Mouse (Mus musculus): ENCODE measurements around the gene Nudt14. TPM values are rescaled to one million over a fixed set of nuclear protein-coding genes. Genes with fewer than 3 reads are reported as not detected.

Gene Nudt14
- polyA plus RNA-seq, 1 experiment from 2014 or later: 5.3 TPM

DNA sequence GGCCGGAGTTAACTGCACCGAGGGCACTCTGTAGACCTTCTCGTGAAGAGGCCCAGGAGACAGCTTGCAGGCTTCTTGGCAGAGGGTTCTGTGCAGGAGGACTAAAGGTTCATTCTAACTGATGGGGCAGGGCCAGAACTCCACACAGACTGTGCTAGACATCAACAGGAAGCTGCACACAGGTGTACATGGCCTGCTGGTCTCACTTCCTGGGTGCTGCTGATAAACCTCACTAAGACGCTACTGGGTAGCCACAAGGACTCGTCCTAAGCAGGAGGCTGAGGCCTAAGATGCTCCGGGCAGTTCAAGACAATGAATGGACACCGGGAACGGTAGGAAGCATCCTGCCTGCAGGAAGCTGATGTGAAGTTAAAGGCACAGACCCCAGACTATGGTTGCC lies 17.5 kb upstream of the Nudt14 start:
- peaks cover 42% of the 10 kb centered on the region for H3K36me3 ChIP-seq (ENCODE audit: inconsistent target)
- WGBS (ENCODE audit: missing documents): 86% methylated on average over 8 of the region's 8 CpGs
- H3K4me3 ChIP-seq (ENCODE audit: inconsistent target): no peak overlapping the region

DNA sequence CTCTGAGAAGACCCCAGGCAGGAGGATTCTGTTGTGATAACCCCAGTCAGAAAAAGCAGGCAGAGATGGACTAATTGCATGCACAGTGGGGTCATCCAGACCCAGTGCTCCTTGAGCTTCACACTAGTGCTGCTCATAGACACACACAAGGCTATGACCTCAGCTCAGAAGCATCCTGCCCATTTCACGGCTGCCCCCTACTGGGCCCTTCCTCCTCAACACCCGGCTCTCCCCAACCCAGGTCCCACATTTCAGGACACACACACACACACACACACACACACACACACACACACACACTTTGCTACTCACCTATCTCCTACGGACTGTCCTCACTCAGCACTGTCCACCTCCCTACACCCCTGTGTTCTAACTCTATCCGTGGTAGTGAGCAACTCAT lies 16.4 kb upstream of the Nudt14 start:
- WGBS (ENCODE audit: missing documents): 73% methylated on average over 4 of the region's 4 CpGs
- H3K4me3 ChIP-seq (ENCODE audit: inconsistent target): no peak overlapping the region
- H3K27ac ChIP-seq: no peak overlapping the region
- H3K79me2 ChIP-seq (ENCODE audit: inconsistent target): no peaks in the 10 kb centered on the region
- H3K36me3 ChIP-seq (ENCODE audit: inconsistent target): peaks cover 31% of the 10 kb centered on the region

More for the DNA sequence above, 17.5 kb upstream of the Nudt14 start:
- Histone ChIP-seq H3K27ac (no peak overlapping the region), H3K79me2 (ENCODE audit: inconsistent target) (no peaks in the 10 kb centered on the region)

DNA sequence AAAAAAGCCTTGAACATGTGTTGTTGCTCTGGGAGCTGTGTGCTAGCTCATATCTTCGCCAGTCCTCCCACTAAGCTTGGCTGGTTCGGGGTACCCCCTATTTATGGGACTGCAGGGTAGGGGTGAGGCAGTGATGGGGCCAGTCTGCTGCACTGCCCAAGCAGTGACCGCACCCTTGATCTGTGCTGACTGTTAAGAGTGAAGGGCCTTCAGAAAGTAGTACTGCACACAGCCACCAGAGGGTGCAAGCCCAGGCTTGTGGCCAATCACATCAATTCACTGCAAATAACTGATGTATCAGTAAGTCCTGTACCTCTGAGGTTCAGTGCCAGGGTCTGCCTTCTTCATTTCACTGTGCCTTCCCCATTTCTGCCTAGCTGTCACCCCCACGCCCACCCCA lies 13.9 kb upstream of the Nudt14 start:
- H3K79me2 ChIP-seq (ENCODE audit: inconsistent target): no peaks in the 10 kb centered on the region
- no peak overlapping the region for H3K4me3 ChIP-seq (ENCODE audit: inconsistent target)
- peaks cover 6% of the 10 kb centered on the region; the same call in 1 of the 2 replicates for H3K36me3 ChIP-seq (ENCODE audit: inconsistent target)
- WGBS (ENCODE audit: missing documents): 51% methylated on average over 3 of the region's 4 CpGs
- no peak overlapping the region for H3K27ac ChIP-seq

DNA sequence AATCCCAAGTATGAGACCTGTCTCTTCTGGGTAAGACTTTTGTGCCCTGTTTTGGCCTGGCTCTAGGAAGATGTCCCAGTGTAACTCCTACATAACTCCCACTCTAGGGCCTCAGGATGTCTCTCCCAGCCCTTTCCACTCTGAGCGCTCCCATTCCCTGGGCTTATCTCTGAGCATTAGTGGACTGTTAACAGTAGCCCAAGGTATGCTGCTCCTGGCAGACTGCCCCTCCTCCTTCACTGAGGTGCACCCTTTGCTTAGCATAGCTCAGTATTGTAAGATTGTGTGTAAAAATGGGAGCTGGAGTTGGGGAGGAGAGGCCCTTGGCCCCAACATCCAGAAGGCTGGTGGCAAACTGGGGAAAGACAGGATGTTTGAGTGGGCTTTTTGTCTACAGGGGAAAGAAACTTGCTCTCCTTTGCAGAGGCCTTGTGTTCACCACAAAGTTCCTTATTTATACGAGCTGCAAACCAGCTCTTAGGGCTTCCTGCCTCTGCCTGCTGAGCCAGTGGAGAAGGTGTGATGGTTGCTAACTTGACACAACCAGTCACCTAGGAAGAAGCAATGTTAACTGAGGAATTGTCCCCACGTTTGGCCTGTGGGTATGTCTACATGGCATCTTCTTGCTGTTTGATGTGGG lies 11.1 kb upstream of the Nudt14 start:
- WGBS (ENCODE audit: missing documents): 31% methylated on average over 3 of the region's 3 CpGs
- no peaks in the 10 kb centered on the region for H3K36me3 ChIP-seq (ENCODE audit: inconsistent target)
- H3K79me2 ChIP-seq (ENCODE audit: inconsistent target): no peaks in the 10 kb centered on the region
- H3K4me3 ChIP-seq (ENCODE audit: inconsistent target): no peak overlapping the region
- no peak overlapping the region for H3K27ac ChIP-seq

DNA sequence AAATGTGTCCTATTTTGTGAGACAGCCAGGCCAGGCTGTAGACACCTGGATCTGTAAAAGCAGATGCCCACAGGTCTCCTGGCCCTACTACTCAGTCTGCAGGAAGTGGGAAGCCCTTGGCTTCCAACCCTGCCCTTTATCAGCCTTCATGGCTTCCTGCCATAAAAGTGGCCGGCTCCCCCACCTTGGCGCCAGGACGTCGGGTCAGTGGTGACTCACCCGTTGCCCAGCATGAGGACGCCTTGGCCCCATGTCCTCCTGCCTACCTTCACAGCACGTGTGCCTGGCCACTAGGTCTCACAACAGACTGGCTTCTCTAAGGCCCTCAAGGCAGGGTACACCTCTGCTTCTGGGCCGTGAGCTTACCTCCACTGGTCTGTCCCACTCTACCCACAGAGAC lies 10.5 kb upstream of the Nudt14 start:
- Histone ChIP-seq H3K79me2 (ENCODE audit: inconsistent target) (no peaks in the 10 kb centered on the region), H3K4me3 (ENCODE audit: inconsistent target) (no peak overlapping the region), H3K36me3 (ENCODE audit: inconsistent target) (no peaks in the 10 kb centered on the region), H3K27ac (no peak overlapping the region)
- WGBS (ENCODE audit: missing documents): 19% methylated on average over 8 of the region's 8 CpGs

DNA sequence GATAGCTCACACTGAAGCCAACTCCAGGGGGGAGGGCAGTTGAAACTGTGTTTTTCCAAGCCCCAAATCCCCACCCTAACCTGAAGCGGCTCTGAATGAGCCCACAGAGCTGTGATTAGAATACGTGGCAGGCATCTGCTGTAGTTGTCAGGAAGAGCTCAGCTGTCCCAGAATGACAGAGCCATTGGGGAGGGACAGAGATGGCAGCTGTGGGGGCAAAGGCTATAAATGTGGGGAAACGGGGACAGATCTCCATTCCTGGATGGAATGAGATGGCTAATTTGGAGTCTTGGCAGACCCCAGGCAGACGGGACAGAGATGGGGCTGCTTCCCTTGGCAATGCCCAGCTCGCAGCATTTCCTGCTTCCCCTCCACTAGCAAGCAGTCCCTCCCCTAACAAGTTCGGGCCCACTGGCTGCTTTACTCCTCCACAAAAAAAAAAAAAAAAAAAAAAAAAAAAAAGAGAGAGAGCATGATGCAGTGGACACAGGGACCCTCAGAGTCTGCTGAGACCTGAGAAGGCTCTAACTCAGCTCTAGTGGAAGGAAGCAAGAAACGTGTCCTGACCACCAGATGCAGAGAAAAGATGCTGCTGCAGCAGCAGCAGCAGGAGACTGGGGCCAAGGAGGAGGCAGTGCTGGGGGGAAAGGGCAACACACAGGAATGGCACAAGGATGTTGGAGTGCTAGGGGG lies 9.4 kb upstream of the Nudt14 start:
- Histone ChIP-seq H3K79me2 (ENCODE audit: inconsistent target) (no peaks in the 10 kb centered on the region), H3K4me3 (ENCODE audit: inconsistent target) (no peak overlapping the region), H3K36me3 (ENCODE audit: inconsistent target) (no peaks in the 10 kb centered on the region), H3K27ac (no peak overlapping the region)
- WGBS (ENCODE audit: missing documents): 49% methylated on average over 7 of the region's 7 CpGs

DNA sequence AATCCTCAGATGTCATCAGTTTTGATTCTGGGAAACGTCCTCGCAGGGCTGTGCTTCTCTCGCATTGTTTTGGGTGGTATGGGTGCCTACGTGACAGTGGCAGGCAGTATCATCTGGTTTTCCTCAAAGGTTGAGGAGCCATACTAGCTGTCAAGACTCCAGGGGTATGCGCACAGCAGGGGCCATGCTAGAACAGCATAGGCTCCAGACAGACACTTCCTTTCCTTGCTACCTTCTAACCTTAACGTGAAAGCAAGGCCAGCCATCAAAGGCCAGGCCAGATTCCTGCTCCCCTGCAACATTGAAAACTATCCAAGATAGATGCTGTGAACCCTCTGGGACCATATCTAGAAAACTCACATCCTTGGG lies 8.8 kb upstream of the Nudt14 start:
- no peak overlapping the region for H3K4me3 ChIP-seq (ENCODE audit: inconsistent target)
- WGBS (ENCODE audit: missing documents): 20% methylated on average over 6 of the region's 6 CpGs

DNA sequence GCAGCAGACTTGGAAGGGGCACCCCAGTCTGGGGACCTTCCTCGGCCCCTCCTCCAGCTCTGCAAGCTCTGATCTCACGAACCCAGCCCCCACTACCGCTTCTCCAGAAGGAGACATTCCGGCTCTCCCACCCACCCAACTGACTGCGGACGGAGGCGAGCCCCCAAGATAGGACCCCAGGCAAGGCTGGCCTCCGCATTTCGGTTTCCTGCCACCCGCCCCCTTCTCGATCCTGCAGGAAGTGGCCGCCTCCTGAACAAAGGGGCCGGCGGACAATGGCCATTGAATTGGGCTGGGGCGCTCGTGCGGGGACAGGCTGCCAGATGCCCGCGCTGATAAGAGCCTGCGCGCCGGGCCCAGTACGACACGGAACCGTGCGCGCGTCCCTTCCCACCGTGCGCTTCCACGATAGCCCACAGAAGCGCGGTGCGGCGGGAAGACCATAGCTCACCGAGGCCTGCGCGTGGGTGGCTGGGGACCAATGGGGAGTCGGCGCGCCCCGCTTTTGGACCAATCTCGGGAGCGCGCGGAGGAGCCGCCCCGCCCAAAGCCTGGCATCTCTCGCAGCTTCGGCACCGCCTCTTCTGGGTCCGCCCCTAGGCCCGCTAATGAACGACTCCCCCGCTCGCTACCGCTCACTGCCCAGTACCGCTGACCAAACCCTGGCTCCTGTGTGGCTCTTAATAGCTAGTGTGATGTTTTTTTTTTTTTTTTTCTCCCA lies 8.3 kb upstream of the Nudt14 start:
- no peak overlapping the region for H3K27ac ChIP-seq
- WGBS (ENCODE audit: missing documents): under 1% methylated on average over 54 of the region's 58 CpGs
- peak overlapping the region; percentile 26 for H3K4me3 ChIP-seq (ENCODE audit: inconsistent target)
- H3K36me3 ChIP-seq (ENCODE audit: inconsistent target): no peaks in the 10 kb centered on the region
- no peaks in the 10 kb centered on the region for H3K79me2 ChIP-seq (ENCODE audit: inconsistent target)

More for the DNA sequence above, 8.8 kb upstream of the Nudt14 start:
- Histone ChIP-seq H3K79me2 (ENCODE audit: inconsistent target) (no peaks in the 10 kb centered on the region), H3K27ac (no peak overlapping the region), H3K36me3 (ENCODE audit: inconsistent target) (no peaks in the 10 kb centered on the region)

DNA sequence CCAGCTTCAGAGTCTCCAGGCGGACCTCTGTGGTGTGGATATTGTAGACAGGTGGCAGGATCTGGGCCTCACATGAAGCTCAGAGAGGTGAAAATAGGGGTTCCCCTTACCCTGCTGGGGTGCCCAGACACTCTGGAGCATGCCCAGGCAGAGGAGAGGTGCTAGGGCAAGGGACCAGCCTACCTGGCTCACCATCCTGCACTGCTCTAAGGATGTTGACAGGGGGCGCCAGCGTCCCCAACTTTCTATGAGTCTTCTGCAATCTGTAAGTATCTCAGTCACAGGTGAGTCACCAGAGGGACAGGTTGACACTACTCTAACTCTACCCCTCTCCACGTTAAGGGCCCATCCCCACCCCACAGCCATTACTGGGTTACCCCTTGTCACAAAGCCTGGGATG lies 5.4 kb upstream of the Nudt14 start:
- Histone ChIP-seq H3K36me3 (ENCODE audit: inconsistent target) (no peaks in the 10 kb centered on the region), H3K4me3 (ENCODE audit: inconsistent target) (no peak overlapping the region), H3K79me2 (ENCODE audit: inconsistent target) (no peaks in the 10 kb centered on the region), H3K27ac (no peak overlapping the region)
- 40% methylated on average over 4 of the region's 4 CpGs for WGBS (ENCODE audit: missing documents)

DNA sequence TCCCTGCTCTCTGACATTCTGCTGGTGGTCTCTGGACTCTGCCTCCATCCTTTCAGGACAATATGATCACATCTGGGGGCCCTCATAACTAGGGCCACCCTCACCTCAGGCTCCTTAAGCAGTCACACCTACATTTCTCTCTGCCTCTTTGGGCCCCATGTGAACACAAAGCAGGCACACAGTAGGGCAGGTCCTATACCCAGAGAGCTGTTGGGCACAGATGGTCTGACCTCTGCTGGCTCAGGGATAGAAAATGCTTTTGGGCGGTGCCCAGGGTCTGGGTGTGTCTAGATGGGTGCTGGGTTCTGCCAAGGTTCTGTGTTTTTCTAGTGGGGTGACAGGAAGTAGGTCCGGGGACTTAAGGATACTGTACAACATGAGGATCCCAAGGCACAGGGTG lies 1.7 kb upstream of the Nudt14 start:
- Histone ChIP-seq H3K4me3 (ENCODE audit: inconsistent target) (no peak overlapping the region), H3K27ac (no peak overlapping the region), H3K36me3 (ENCODE audit: inconsistent target) (no peaks in the 10 kb centered on the region), H3K79me2 (ENCODE audit: inconsistent target) (no peaks in the 10 kb centered on the region)
- WGBS (ENCODE audit: missing documents): 67% methylated on average over 2 of the region's 2 CpGs

DNA sequence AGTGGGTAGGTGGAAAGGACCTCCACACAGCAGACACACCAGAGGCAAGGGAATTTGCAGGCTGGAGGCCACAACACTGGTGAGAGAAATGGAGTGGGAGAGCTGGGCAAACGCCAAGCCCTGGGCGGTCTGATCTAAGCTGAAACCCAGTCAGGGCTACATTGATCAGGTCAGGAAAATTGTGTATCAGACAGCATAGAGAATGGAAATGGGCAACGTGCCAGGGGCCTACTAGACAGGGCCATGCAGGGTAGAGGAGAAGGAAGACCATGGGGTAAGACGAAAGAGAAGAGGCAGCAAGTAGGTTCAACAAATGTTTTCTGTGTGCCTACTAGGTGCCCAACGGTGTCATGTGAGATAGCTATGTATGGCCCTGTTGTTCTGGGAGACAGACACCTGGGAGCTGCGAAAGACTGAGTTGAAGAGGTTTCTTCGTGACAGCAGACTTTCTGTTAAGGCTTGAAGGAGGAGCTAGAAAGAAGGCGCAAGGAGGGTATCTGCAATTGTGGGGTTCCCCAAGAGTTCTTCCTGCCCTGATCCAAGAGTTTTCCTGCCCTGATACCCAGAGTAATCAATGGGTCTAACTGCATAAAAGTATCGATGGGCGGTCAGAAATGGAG lies 658 bp downstream of the Nudt14 start:
- Histone ChIP-seq H3K27ac (no peak overlapping the region), H3K79me2 (ENCODE audit: inconsistent target) (no peaks in the 10 kb centered on the region)
- WGBS (ENCODE audit: missing documents): 55% methylated on average over 10 of the region's 10 CpGs

DNA sequence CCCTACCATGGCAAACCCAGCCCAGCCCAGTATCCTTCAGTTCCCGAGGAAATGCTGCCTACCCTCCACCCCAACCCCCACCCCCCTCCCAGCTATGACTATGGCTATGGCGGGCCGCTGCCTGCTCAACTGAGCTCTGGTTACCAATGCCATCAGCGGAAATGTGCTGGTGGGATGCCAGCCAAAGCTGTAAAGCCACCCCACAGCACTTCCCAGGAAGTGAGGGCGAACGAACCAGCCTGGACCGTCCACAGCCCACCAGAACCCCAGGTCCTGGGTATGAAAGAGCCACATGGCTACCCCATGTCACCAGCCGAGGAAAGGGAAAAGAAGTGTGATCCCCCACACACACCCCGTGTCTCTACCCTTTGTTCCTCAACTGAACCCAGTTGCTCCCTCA lies 1.2 kb downstream of the Nudt14 start:
- Histone ChIP-seq H3K36me3 (ENCODE audit: inconsistent target) (no peaks in the 10 kb centered on the region), H3K4me3 (ENCODE audit: inconsistent target) (no peak overlapping the region), H3K79me2 (ENCODE audit: inconsistent target) (no peaks in the 10 kb centered on the region), H3K27ac (no peak overlapping the region)
- 86% methylated on average over 9 of the region's 9 CpGs for WGBS (ENCODE audit: missing documents)

More for the DNA sequence above, 658 bp downstream of the Nudt14 start:
- peak overlapping the region; percentile 28 for H3K4me3 ChIP-seq (ENCODE audit: inconsistent target)
- H3K36me3 ChIP-seq (ENCODE audit: inconsistent target): no peaks in the 10 kb centered on the region

DNA sequence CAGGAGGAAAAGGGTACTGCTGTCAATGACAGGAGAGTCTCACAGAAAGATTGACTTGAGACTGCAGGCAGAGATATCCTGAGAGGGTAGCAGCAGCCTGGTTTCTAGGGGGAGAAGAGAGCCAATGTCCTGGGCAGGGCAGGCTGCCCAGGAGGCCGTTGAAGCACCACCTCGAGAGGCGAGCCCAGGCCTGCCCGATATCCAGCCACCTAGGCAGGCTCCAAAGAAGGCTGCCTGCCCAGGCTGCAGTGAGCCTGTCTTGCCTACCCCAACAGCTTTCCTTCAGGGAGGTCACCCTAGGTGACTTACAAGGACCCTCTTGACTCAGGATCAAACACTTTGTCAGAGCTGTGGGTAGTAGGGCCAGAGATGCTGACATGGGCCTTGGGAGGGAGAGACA lies 1.7 kb downstream of the Nudt14 start:
- H3K4me3 ChIP-seq (ENCODE audit: inconsistent target): no peak overlapping the region
- WGBS (ENCODE audit: missing documents): 88% methylated on average over 4 of the region's 4 CpGs

DNA sequence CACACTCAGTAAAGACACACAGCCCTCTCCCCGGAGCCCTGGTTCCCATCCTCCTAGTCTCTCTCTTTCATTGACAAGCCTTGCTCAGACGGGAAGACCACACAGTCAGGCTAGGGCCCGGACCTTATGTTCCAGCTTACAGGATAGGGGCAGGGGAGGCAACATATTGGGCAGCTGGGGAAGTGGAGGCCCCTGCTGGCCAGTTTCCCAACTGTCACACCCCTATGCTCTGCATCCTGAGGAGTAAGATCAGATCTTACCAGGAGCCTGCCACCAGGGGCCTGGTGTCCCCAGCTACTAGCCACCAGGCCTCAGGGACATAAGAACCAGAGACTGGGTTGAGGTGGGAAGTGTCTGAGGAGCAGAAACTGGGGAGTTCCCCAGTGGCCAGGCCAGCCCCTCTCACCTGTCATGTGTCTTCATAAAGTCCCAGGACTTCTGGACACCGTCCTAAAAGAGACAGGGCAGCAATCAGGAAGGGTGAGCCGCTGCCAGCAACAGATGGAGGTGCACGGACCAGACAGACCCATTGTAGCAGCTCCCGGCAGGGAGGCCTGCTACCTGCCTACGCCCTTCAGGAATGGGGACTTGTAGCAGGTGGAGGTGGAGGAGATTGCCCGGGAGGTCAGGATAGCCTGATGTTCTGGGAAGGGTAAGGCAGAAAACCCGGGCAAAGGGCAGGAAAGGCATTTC lies 2.9 kb downstream of the Nudt14 start:
- no peaks in the 10 kb centered on the region for H3K36me3 ChIP-seq (ENCODE audit: inconsistent target)
- H3K79me2 ChIP-seq (ENCODE audit: inconsistent target): no peaks in the 10 kb centered on the region
- 89% methylated on average over 10 of the region's 10 CpGs for WGBS (ENCODE audit: missing documents)
- no peak overlapping the region for H3K4me3 ChIP-seq (ENCODE audit: inconsistent target)
- no peak overlapping the region for H3K27ac ChIP-seq

More for the DNA sequence above, 1.7 kb downstream of the Nudt14 start:
- Histone ChIP-seq H3K36me3 (ENCODE audit: inconsistent target) (no peaks in the 10 kb centered on the region), H3K27ac (no peak overlapping the region), H3K79me2 (ENCODE audit: inconsistent target) (no peaks in the 10 kb centered on the region)

Measured in macrophage (primary cell).